Mouse (Mus musculus) B cell, adult 2 months (primary cell): Measurements from ENCODE around the gene Pnkd.

Experiments used
- DNase-seq, 2 experiments: peaks; one replicate each; pipeline ENCODE4 v3.0.0; 2022

Pnkd gene

DNA sequence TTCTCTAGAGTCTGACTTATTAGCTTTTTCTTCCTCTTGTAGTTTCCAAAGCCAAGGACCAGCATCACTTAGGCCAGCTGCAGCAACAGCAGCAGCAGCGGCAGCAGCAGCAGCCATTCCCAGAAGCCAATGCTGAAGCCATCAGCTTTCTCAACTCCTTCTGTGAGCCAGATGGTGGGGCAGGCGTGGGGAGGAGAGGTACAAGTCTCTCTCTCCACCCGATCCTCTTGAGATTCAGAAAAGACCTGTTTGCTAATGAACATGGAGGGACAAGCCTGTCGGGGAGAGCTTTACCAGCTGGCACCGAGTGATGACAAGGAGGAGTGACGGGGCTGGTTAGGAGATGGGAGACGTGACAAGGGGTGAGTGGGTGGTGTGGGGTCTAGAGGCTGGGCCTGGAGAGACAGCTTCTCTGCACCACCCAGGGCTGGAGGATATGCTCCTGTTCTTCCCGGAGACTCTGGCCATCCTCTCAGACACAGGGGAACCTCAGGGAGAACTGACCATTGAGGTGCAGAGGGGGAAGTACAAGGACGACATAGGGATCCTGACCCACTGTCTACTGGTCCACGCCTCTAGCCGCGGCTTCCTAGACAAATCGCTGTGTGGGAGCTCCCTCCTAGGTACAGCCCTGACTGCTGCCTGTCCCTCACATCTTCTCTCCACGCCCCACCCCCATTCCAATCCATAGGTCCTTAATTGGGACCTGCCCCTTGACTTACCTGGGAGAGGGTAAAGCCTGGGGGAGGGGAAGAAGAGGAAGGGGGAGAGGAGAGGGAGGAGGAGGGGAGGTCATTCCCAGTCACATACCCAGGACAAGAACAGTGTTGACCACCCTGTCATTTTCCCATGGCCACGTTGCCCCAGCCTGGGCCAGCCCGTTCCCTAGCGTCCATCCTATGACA is 77.8 kb downstream of the Pnkd start:
- DNase-seq: no peak

DNA sequence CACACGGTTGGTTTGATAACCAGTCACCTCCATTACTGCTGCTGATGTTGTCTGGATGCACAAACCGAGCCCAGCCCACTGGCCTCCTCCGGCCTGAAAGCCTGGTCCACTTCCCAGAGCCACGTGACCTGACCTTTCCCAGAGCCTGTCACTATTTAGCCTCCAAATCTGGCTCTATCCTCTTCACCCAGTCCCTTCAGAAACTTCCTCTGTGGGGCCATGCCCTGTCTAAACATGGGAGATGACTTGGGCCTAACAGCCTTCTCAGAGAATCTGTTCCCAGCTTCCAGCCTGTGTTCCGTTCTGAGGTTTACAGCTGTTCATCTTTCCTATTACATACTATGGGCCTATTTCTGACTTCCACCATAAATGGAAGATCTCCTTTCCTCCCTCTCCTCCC is 78.7 kb downstream of the Pnkd start:
- DNase-seq: no peak

DNA sequence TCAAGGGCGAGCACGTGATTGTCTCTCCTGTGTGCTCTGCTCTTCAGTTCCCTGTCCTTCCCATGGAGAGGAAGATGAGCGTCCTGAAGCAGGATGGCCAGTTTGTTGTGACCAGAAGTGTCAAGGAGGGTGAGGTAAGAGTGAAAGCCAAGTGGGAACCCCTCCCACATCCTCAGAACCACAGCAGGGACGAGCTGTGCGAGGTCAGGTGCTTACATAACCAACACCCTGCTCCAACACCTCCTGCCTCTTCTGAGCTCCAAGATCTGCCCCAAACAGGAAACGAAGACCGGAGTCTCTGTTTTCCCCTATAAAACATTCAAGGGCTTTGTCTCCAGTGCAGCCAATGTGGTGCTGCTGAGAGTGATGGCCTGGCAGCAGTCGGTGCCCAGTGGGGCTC is 79.5 kb downstream of the Pnkd start:
- no peak for DNase-seq

DNA sequence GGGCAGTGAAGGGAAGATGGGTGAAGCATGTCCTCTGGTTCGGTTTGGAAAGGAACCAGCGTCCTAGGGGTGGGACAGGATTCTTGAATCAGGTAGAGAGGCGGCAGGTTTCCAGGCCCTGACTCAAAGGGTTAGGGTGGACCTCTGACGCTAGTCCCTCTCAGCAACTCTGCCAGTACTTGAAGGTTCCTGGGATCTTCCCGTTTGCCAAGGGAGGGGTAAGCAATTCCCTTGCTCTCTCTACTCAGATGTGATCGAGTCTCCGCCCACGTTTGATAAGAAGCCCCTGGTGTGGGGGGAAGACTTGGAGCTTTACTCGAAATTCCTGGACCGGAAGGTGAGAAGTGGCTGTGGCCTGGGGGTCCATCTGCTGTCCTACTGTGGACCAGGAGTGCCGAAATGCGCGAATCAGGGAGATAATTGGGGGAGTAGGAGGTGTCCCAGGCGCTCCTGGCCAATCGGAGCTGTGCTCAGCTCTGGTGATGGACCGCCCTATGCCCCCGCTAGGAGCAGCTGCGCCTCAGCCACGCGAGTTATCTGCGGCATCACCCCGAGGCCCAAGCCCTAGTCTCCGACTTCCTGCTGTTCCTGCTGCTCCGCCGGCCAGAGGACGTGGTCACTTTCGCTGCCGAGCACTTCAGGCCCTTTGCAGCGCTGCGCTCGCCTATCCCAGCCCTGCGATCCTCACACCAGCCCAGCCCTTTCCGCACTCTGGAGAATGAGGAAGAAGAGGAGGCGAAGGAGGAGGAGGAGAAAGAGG is 83.3 kb downstream of the Pnkd start:
- no peak for DNase-seq

DNA sequence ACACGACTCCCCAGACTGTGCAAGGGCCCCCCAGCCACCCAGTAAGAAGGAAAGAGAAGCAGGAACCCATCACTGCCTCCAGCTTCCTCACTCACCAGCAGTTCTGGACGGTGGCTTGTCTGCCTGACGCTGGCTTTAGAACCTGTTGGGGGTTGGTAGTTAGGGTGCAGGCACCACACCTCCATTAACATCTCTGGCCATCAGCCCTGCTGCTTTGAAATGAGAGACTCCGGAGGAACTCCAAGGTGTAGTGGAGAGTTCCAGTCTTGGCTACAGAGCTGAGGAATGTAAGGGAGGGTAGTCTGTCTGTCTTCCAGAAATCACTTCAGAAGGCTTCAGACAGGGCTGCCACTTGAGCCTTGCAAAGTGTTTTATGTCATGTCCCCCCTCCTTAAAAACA is 85.3 kb downstream of the Pnkd start:
- no peak for DNase-seq

DNA sequence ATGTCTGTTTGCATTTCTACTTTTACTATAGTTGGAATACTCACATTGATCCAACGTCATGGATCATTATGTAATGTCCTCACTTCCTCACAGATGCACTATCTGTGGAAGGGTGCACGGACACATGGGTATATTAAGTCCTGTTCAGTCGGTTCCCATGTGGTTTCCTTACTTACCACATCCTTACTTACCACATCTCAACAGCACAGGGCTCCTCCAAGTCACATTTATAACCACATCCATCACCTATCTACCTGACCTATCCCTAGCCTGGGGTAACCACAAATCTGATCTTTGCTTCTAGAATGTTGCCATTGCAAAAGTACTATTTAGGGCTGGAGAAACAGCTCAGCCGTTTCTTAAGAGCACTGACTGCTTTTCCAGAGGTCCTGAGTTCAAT is 88.6 kb downstream of the Pnkd start:
- no peak for DNase-seq

DNA sequence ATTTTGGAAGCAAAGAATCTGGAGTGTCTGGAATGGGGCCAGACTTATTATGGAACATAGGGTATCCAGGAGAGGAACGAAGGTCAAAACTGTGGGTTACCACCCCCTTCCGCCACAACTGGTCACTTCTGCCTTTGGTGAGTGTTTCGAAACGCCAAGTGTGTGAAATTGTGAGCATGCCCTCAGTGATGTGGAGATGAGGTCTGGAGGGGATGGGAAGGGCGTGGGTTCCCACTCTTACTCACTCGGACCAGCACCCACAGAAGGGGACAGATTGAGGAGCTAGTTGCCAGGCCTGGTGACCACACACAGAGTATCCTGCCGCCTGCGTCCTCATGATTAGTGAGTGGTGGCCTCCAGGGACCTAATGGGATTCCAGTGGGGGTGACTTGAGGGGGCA is 90.2 kb downstream of the Pnkd start, which contains the start of gene Slc11a1:
Slc11a1 (plus strand) TSS at position 216 of the 400 bp plus-strand sequence.
- no peak for DNase-seq

DNA sequence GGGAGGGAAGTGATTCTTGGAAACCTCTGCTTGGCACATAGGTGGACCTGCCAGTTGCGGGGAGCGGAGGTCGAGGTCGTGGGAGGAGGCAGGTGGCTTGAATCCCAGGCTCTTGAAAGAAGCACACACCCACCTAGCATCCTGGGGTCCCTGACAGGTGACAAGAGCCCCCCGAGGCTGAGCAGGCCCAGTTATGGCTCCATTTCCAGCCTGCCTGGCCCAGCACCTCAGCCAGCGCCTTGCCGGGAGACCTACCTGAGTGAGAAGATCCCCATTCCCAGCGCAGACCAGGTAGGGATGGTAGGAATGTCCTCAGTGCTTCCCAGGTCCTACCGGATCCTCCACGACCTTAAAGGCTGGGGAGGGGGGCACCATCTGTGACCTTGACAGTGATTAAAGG is 90.8 kb downstream of the Pnkd start:
- DNase-seq: no peak

DNA sequence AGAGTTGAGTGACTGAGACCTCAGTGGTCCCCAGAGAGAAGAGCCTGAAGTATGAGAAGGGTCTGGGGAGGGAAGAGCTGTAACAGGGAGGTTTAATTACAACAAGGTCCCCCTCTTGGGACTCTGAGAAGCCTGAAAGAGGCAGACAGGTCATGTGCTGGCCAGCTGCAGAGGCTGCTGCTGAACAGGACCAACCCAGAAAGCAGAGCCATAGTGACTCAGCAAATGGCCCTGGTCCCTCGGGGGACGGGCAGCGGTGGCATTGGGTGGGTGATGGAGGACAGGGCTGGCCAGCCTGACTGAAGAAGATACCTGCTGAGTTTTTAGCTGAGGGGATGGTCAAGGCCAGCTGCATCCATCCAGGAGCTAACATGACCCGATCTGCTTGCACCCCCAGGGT is 91.7 kb downstream of the Pnkd start:
- DNase-seq: no peak

DNA sequence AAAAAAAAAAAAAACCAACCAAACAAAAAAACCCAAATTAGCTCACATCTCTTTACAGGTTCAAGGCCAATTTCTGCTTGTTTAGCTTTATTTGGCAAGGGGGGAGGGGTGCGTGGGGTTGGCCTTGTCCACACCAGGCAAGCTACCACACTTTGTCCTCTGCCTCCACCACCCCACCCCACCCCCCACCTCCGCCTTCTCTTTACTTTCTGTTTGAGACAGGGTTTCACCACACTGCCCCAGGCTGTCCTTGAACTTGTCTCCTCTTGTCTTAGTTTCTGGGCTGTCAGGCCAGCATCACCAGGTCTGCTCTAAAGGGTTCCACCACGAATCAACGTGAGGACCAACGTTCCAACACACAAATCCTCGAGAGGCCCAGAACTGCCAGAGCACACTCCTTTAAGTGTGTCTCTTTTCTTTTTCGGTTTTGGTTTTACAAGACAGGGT is 94.4 kb downstream of the Pnkd start:
- DNase-seq: no peak

DNA sequence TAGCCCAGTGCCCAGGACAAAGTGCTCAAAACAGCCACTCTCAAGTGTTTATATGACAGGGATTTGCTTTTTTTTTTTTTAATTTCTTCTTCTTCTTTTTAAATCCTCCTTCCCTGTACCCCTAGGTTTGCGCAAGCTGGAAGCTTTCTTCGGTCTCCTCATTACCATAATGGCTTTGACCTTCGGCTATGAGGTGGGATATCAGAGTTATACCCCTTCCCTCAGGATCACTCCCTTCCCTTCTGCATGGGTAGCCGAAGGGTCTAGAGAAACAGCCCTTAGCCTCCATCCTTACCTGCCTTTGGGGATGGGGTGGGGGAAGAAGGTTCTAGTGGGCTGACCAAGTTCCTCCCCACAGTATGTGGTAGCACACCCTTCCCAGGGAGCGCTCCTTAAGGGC is 95.8 kb downstream of the Pnkd start:
- no peak for DNase-seq

DNA sequence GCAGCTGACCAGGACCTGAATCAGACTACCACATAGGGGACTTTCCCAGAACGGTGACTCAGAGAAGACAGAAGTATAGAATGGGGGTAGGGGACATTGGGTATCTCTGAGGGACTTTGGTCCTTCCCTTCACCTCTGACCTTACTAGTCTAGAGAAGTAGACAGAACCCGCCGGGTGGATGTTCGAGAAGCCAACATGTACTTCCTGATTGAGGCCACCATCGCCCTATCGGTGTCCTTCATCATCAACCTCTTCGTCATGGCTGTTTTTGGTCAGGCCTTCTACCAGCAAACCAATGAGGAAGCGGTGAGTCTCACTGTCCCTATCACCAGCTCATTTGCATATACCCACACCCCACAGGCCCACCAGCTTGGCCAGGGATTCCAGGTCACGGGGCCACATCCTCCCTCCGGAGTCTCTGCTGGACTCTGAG is 96.9 kb downstream of the Pnkd start:
- no peak for DNase-seq

DNA sequence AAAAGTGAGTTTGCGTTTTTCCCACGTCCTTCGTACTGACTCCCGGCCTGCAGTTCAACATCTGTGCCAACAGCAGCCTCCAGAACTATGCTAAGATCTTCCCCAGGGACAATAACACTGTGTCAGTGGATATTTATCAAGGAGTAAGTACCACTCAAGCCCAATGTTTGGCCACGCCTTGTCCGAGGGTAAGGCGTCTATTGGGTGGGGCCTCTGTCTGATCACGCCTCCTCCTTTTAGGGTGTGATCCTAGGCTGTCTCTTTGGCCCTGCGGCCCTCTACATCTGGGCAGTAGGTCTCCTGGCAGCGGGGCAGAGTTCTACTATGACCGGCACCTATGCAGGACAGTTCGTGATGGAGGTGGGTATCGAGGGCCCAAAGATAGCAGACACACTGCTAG is 98.7 kb downstream of the Pnkd start:
- DNase-seq: no peak

DNA sequence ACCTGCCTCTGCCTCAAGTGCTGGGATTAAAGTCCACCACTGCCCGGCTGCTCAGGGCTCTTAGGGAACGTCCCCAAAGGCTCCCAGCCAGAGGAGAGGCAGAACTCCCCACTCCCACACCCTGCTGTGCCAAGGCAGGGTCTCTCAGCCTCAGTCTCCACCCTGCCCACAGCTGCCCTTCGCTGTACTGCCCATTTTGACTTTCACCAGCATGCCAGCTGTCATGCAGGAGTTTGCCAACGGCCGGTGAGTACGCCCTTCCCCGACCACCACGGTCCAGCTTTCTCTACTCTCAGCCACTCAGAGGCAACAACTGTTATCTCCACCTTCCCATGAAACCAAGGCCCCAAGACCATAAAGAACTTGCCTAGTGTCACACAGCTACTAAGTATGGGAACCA is 99.8 kb downstream of the Pnkd start:
- DNase-seq: no peak

DNA sequence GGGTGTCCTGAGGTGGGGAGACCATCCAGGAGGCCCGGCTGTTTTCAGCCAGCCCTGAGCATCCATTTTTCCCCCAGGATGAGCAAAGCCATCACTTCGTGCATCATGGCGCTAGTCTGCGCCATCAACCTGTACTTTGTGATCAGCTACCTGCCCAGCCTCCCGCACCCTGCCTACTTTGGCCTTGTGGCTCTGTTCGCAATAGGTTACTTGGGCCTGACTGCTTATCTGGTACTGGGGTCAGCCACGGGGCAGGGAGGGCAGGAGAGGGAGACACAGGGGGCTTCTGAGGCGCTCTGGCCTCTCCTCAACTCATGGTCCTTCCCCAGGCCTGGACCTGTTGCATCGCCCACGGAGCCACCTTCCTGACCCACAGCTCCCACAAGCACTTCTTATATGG is 100.3 kb downstream of the Pnkd start:
- DNase-seq: no peak

DNA sequence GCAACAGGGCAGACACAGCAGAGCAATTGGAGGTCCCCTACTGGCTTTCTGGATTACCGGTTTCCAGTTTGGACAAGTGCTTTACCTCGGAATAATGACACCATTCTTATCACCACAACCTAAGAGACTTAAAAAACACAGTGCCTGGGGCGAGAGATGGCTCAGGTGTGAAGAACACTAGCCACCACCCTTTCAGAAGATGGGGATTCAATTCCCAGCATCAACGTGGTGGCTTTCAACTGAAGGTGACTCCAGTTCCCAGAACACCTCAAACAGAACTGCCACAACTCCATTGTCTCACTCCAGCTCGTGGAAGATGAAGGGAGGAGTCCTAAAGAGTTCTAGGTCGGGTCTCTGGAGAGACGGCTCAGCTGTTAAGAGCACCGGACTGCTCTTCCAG is 100.8 kb downstream of the Pnkd start:
- no peak for DNase-seq

DNA sequence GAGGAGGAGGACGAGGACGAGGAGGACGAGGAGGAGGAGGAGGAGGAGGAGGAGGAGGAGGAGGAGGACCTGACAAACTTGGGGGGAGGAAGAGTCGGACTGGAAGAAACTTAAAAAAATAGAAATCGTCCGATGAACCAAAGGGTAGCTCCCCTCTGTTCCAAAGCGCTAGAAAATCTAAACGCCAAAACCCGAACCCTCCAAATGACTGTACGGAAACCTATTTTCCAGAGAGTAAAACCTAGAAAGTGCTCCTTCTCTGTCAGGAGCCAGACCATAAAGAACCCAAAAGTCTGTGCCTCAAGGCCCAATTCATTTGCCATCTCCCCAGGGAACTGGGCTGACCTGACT is 101.6 kb downstream of the Pnkd start:
- DNase-seq: no peak

DNA sequence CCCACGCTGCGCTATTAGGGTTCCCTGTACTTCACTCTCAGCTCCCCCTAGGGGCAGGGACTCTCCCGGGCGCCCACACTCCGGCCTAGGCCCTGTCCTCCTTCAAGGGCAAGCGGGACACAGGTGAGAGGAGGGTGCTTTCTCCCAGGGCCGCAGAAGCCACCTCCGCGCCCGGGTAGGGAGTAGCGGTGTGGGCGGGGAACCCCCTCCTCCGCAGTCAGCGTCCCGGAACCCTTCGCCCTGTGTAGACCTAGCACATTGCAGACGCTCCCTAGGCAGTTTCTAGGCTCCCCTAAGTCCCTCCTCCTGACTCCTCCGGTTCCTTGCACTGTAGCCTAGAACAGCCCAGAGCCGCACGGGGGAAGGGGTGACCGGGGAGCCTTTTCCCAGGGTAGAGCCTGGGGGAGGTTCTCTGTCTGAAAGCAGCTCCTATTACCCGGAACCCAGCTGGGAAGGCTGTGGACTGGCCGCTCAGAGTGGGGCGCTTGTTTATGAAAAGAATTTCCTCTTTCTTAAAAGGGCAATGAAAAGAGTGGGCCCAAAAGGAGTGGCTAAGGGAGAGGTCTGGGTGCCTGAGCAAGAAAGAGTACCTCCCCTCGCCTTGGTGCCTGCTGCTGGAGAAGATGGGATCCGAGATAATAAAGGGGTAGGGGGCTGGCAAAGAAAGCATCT is 102.1 kb downstream of the Pnkd start:
- peak; percentile 98 for DNase-seq

DNA sequence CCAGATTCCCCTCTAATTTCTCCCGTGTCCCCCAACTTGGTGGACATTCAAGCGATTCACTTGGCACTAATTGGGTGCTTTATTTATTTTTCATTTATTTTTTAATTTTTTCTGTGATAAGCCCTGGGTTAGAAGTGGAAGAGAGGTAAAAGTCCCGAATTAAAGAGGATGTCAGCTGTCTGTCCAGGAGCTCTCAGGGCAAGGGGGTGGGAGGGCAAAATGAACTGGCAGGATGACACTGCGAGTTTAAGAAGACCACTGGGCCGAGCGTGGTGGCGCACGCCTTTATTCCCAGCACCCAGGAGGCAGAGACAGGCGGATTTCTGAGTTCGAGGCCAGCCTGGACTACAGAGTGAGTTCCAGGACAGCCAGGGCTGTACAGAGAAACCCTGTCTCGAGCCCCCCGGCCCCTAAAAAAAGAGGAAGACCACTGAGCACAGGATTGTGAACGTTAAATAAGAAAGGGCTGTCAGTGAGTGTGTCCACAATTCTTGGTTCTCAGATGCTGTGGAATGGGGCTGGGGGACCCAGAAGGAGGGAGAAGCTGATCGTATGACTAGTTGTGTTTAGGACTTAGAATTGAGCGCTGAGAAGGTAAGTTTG is 102.8 kb downstream of the Pnkd start:
- DNase-seq: no peak

DNA sequence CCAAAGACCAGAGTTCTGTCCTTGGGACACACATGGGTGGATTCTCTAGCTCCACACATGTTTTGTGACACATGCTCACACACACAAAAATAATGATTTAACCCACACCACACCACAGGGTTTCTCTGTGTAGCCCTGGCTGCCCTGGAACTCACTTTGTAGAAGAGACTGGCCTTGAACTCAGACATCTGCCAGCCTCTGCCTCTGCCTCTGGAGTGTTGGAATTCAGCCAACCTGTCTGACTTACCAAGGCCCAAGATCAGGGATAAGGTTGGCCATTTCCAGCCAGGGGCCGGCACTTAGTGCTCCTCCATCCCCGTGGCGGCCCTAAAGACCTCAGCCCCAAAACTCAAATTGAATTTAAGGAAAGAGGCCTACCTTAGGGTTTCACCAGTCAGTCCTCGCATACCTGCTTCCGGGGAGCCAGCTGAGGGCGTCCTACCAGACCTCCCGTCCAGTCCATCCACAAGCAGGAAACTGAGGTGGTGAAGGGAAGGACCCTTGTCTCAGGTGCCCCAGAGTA is 103.7 kb downstream of the Pnkd start:
- no peak for DNase-seq

DNA sequence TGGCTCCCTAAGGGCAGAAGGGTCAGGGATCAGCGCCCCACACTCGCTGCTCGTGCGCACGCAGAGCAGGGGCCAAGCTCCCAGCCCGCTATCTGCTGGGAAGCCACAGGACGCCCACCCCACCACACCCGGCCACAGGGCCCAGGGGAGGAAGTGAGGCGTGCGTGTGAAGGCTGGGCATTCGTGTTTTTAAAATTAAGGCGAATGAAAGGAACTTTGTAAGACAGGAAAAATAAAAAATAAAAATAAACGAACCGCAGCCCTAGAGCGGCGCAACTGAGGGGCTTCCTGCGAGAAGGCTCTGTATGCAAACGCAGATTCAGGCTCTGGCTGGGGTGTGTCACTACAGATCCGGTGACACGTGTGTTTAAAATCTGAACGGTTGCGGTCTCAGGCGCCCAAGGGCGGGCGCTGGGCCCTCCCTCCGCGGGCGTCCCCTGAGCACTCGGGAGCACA is 105.1 kb downstream of the Pnkd start:
- peak; percentile 82 to 87 for DNase-seq

DNA sequence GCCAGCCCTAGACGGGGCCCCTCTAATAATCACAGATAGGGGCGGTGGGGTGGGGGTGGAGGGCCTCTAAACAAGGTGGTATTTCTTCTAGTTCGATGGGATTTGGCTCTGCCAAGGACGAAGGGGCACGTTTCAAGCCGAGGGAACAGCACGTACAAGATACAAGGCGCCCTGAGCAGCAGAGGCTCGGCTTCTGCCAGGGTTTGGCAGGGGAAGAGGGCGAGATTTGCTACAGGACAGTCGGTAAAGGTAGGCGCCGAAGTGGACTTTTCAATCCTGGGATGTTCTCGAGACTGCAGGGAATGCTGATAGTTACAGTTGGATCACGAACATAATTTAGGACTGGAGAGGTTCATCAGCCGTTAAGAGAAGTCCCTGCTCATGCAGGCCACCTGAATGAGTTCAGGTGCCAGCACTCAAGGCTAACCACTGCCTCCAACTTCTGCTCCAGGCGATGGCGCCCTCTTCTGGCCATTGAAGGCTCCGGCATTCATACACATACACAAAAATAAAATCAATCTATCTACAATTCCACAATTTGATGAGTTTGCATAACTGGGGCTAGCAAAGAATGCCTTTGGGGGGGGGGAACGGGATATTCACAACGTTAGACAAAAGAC is 105.7 kb downstream of the Pnkd start:
- DNase-seq: peak; percentile 88 to 89
